Mouse (Mus musculus) layer of hippocampus, adult 8-10 months (tissue): ENCODE measurements around the gene Vsx2. TPM values are rescaled to one million over a fixed set of nuclear protein-coding genes. Genes with fewer than 3 reads are reported as not detected.

Source experiments
- DNase-seq, 2 experiments: peaks; one replicate each; pipeline ENCODE4 v3.0.0; 2022; ENCODE audit warnings: low spot score in 2 of 2
- total RNA-seq, 4 experiments: library from RNA; stranded (reverse); gene quantifications; 2 replicates each; pipeline ENCODE4 v1.2.4; 2022

Gene Vsx2
- total RNA-seq, 4 experiments from 2014 or later: 0.17 to 0.37 (median 0.24) TPM

- DNase-seq: no peak
Measured at GRCm38 (mm10) chr12:84571466-84572340, 2.1 kb downstream of the Vsx2 start.

GRCm38 (mm10) chr12:84572341-84572720 lies 2.8 kb downstream of the Vsx2 start:
- DNase-seq: no peak

GRCm38 (mm10) chr12:84573094-84573493 lies 3.5 kb downstream of the Vsx2 start:
- DNase-seq: no peak

GRCm38 (mm10) chr12:84577768-84578439 lies 8.3 kb downstream of the Vsx2 start:
- no peak for DNase-seq

- no peak for DNase-seq
Measured at GRCm38 (mm10) chr12:84578440-84578770, 8.8 kb downstream of the Vsx2 start.

GRCm38 (mm10) chr12:84581285-84581684 lies 11.7 kb downstream of the Vsx2 start:
- no peak for DNase-seq

GRCm38 (mm10) chr12:84589825-84590761 lies 20.5 kb downstream of the Vsx2 start:
- peak; percentile 83 to 98 for DNase-seq

- no peak for DNase-seq
Measured at GRCm38 (mm10) chr12:84598324-84598723, 28.8 kb downstream of the Vsx2 start.

- no peak for DNase-seq
Measured at GRCm38 (mm10) chr12:84604001-84604400, 34.4 kb downstream of the Vsx2 start.

- DNase-seq: no peak
Measured at GRCm38 (mm10) chr12:84605860-84606259, 36.3 kb downstream of the Vsx2 start.

- no peak for DNase-seq
Measured at GRCm38 (mm10) chr12:84611718-84612117, 42.2 kb downstream of the Vsx2 start.

GRCm38 (mm10) chr12:84612518-84612917 lies 43.0 kb downstream of the Vsx2 start:
- no peak for DNase-seq

GRCm38 (mm10) chr12:84614001-84614400 lies 44.4 kb downstream of the Vsx2 start:
- no peak for DNase-seq

- DNase-seq: no peak
Measured at GRCm38 (mm10) chr12:84614524-84614923, 45.0 kb downstream of the Vsx2 start.

- peak; percentile 90 to 92 for DNase-seq
Measured at GRCm38 (mm10) chr12:84616977-84617630, 47.5 kb downstream of the Vsx2 start, which contains the start of gene Abcd4. TSS of gene Abcd4 (minus strand) at chr12:84617413.

GRCm38 (mm10) chr12:84617663-84618062 lies 48.1 kb downstream of the Vsx2 start:
- no peak for DNase-seq

GRCm38 (mm10) chr12:84620975-84621374 lies 51.4 kb downstream of the Vsx2 start:
- no peak for DNase-seq

- no peak for DNase-seq
Measured at GRCm38 (mm10) chr12:84624601-84625000, 55.0 kb downstream of the Vsx2 start.

GRCm38 (mm10) chr12:84625116-84625515 lies 55.6 kb downstream of the Vsx2 start:
- DNase-seq: no peak

GRCm38 (mm10) chr12:84631867-84632266 lies 62.3 kb downstream of the Vsx2 start:
- DNase-seq: no peak

GRCm38 (mm10) chr12:84640253-84640652 lies 70.7 kb downstream of the Vsx2 start:
- DNase-seq: no peak
